Mouse (Mus musculus) kidney, embryonic 14.5 days (tissue): ENCODE measurements around the gene Rcor3. TPM values are rescaled to one million over a fixed set of nuclear protein-coding genes. Genes with fewer than 3 reads are reported as not detected.

ENCODE experiments used
- ATAC-seq: fragments of 200-750 bp; cut with Nextera tagmentation; 2 replicates; pipeline ENCODE4 v1.8.0; 2017; ENCODE audit warnings: moderate number of reproducible peaks, mild to moderate bottlenecking, moderate TSS enrichment, moderate library complexity; ENCODE audit not compliant: low FRiP score, low TSS enrichment
- H3K27ac ChIP-seq: fragments of 300-500 bp; sonication (generic); 2 replicates; pipeline ENCODE4 v1.5.1; 2014; ENCODE audit warnings: low read depth, mild to moderate bottlenecking, low read length, moderate library complexity, mixed read lengths
- H3K27me3 ChIP-seq: fragments of 300-500 bp; sonication (generic); 2 replicates; pipeline ENCODE4 v1.6.1; 2014; ENCODE audit warnings: mild to moderate bottlenecking, low read length; ENCODE audit not compliant: control insufficient read depth, insufficient read depth
- H3K36me3 ChIP-seq: fragments of 300-500 bp; sonication (generic); 2 replicates; pipeline ENCODE4 v1.6.1; 2014; ENCODE audit warnings: low read length, mixed read lengths; ENCODE audit not compliant: control insufficient read depth, insufficient read depth
- H3K4me1 ChIP-seq: fragments of 300-500 bp; sonication (generic); 2 replicates; pipeline ENCODE4 v1.6.1; 2014; ENCODE audit warnings: low read length, mixed read lengths; ENCODE audit not compliant: control insufficient read depth, insufficient read depth
- H3K4me2 ChIP-seq: fragments of 300-500 bp; sonication (generic); replicated peaks from 2 replicates; pipeline ENCODE4 v1.6.1; 2014; ENCODE audit warnings: low read depth, mild to moderate bottlenecking, low read length
- H3K4me3 ChIP-seq: fragments of 300-500 bp; sonication (generic); 2 replicates; pipeline ENCODE4 v1.5.1; 2014; ENCODE audit warnings: mild to moderate bottlenecking, low read length
- H3K9ac ChIP-seq: fragments of 300-500 bp; sonication (generic); 2 replicates; pipeline ENCODE4 v1.6.1; 2014; ENCODE audit warnings: low read depth, mild to moderate bottlenecking, low read length, moderate library complexity
- H3K9me3 ChIP-seq: fragments of 300-500 bp; sonication (generic); 2 replicates; pipeline ENCODE4 v1.6.1; 2016; ENCODE audit warnings: low read length; ENCODE audit not compliant: control insufficient read depth
- WGBS: fragments of 180-500 bp; shearing (Covaris S2); extraction: QIAGEN DNeasy Blood & Tissue Kit; methylation state at CpG from one replicate; pipeline ENCODE4 v1.1.7; 2014; 5-methylcytosine and 5-hydroxymethylcytosine counted together
- polyA plus RNA-seq: library from polyadenylated mRNA; unstranded; fragments of >200 nt; fragmentation: Nextera tagmentation; extraction: Ambion mirVana; gene quantifications from 2 replicates; pipeline ENCODE4 v1.2.1, GENCODE M21; 2014

Gene Rcor3
- polyA plus RNA-seq, 1 experiment from 2014 or later = 25.1 TPM

DNA sequence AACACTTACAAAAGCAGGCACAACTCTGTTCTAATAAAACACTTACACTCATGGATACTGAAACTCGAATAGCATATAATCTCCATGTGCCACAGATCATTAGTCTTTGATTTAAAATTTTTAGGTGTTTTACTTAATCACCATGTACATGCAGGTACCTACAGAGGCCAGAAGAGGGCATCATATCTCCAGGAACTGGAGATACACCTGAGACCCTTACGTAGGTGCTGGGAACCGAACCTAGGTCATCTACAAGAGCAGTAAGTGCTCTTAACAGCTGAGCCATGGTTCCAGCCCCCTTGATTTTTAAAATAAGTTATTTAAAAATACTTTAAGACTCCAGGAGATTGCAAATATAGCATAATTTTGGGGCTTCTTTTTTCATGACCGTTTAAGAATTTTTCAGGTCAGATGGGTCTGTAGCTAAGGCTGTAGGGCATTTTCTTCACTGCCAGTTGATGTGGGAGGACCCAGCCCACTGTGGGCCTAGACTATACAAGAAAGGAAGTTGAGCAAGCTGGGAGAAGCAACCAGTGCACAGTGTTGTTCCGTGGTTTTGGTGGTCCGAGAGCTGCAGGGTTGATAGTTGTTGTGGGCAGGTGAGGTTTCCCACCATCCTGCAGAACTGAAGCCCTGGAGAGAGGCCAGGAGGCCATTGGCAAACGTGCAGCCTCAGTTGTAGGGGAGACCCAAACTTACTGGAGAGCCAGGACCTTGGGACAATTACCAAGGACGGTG lies 74.5 kb downstream of the Rcor3 start:
- Histone ChIP-seq H3K4me1 (no peaks in the 10 kb centered on the region), H3K9ac (no peak overlapping the region), H3K27me3 (no peaks in the 10 kb centered on the region), H3K4me2 (no peak overlapping the region), H3K36me3 (peaks cover 29% of the 10 kb centered on the region; the same call in 1 of the 2 replicates), H3K9me3 (peaks cover 7% of the 10 kb centered on the region; the same call in 1 of the 2 replicates), H3K27ac (no peak overlapping the region; the same call in 1 of the 2 replicates), H3K4me3 (no peak overlapping the region)
- 96% methylated on average over 8 of the region's 8 CpGs for WGBS
- no peak for ATAC-seq

DNA sequence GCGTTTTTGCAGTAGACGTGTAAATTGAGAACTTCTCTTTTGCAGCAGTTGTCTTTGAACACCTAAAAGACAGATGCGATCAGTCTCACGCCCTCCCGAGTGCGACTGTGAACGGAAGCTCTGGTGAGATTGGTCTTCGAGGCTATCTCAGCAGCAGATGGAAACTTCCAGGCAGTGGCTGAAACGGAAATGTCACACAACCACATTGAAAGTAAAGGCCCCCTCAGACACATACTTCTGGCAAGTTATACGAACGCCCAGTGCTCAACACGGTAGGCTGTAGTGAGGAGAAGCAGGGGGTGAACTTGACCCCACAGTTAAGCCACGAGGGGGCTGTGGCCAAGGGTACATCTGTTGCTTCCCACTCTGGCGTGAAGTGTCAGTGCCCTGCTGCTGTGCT lies 75.2 kb downstream of the Rcor3 start:
- Histone ChIP-seq H3K4me1 (no peaks in the 10 kb centered on the region), H3K4me2 (no peak overlapping the region), H3K9me3 (peaks cover 7% of the 10 kb centered on the region; the same call in 1 of the 2 replicates), H3K9ac (no peak overlapping the region), H3K27ac (no peak overlapping the region; the same call in none of the 2 replicates), H3K36me3 (peaks cover 30% of the 10 kb centered on the region; the same call in 1 of the 2 replicates), H3K27me3 (no peaks in the 10 kb centered on the region), H3K4me3 (no peak overlapping the region)
- WGBS = 74% methylated on average over 14 of the region's 14 CpGs
- no peak for ATAC-seq

DNA sequence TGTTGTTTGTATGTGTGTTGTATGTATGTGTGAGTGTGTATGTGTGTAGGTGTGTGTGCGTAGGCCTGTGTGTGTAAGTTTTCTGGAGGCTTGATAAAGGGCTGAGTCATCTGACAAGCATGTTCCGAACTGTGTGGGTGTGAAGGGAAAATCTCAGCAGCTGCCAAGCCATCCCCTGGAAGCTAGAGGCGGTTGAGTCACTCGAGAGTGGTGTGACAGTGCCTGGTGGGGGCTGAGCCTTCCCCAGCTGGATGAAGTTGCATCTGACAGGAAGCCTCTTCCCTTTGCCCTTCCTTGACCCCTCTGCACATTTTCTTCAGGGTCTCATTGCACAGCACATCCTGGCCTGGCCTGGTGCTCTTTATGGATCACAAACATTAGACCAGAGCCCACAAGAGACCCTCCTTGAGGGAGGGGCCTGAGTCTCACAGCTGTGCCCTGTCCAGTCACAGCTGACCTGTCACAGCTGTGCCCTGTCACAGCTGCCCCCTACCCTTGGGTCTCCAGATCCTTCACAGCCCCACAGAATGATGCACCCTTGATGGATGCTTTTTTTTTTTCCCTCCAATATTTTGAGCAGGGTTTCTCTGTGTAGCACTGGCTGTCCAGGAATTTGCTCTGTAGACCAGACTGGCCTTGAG lies 76.1 kb downstream of the Rcor3 start:
- Histone ChIP-seq H3K27ac (no peak overlapping the region; the same call in 1 of the 2 replicates), H3K4me2 (no peak overlapping the region), H3K9ac (no peak overlapping the region), H3K4me1 (no peaks in the 10 kb centered on the region), H3K36me3 (peaks cover 29% of the 10 kb centered on the region; the same call in 1 of the 2 replicates), H3K27me3 (no peaks in the 10 kb centered on the region), H3K4me3 (no peak overlapping the region), H3K9me3 (peaks cover 7% of the 10 kb centered on the region; the same call in 1 of the 2 replicates)
- ATAC-seq = peak; percentile 94
- 21% methylated on average over 4 of the region's 4 CpGs for WGBS

DNA sequence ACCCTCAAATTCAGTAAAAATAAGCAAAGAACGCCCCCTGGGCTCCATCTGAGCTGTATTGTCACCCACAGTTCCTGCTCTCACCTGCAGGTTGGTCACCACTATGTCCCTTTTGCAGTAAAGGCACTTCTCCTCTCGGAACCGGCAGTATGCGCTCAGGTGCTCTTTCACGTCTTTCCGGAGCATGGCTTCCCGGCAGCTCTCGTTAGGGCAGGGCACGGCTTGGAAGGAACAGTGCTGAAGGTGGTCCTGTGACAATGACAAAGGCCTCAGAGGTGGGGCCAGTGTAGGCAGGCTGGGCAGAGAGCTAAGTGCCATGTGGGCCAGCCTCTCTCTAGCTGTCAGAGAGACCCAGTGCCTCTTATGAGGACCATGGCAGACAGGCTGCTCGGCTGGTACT lies 79.0 kb downstream of the Rcor3 start:
- no peak overlapping the region for H3K9ac ChIP-seq
- no peak for ATAC-seq
- peaks cover 16% of the 10 kb centered on the region; the same call in 1 of the 2 replicates for H3K36me3 ChIP-seq

DNA sequence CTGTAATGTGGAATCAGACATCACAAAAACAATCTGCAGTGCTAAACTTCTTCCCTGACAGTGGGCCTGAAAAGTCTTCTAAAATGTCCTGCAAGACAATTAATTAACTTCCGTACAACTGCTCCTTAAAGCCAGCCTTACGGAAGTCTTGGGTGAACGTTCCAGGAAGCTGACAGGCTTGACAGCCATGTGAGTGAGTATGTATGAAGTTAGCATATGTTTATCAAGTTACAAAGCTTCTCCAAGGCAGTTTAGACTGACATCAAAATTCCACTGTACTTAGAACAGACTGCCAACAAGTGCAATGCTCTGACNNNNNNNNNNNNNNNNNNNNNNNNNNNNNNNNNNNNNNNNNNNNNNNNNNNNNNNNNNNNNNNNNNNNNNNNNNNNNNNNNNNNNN lies 84.1 kb downstream of the Rcor3 start:
- Histone ChIP-seq H3K9ac (no peak overlapping the region), H3K4me1 (no peaks in the 10 kb centered on the region), H3K9me3 (no peaks in the 10 kb centered on the region), H3K4me3 (no peak overlapping the region), H3K4me2 (no peak overlapping the region), H3K27ac (no peak overlapping the region), H3K27me3 (no peaks in the 10 kb centered on the region), H3K36me3 (peaks cover 11% of the 10 kb centered on the region; the same call in 1 of the 2 replicates)
- WGBS = 37% methylated on average over 3 of the region's 3 CpGs
- ATAC-seq = no peak

More for the DNA sequence above, 79.0 kb downstream of the Rcor3 start:
- H3K4me1 ChIP-seq = no peaks in the 10 kb centered on the region
- H3K9me3 ChIP-seq = peaks cover 7% of the 10 kb centered on the region; the same call in 1 of the 2 replicates
- no peak overlapping the region for H3K4me2 ChIP-seq
- H3K4me3 ChIP-seq = no peak overlapping the region
- WGBS = 87% methylated on average over 10 of the region's 10 CpGs
- no peaks in the 10 kb centered on the region for H3K27me3 ChIP-seq
- no peak overlapping the region for H3K27ac ChIP-seq

DNA sequence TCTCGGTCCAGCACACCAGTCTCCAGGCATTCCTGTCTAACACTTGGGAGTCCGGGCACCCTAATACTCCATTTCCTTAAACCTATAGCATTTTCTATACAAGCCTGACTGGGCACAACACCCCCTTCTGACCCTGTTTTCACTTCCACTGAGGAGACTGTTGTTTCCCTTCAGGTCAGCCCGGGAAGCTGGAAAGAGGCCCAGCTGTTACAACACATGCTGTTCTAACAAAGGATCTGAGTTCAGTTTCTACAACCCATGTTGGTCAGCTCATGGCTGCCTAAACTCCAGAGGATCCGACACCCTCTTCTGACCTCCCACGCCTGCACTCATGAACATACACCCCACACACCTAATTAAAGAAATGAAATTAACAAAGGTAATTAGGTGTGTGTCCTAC lies 84.9 kb downstream of the Rcor3 start:
- Histone ChIP-seq H3K9ac (no peak overlapping the region), H3K9me3 (no peaks in the 10 kb centered on the region), H3K36me3 (peaks cover 6% of the 10 kb centered on the region; the same call in 1 of the 2 replicates), H3K4me1 (no peaks in the 10 kb centered on the region), H3K27ac (no peak overlapping the region), H3K4me2 (no peak overlapping the region), H3K4me3 (no peak overlapping the region), H3K27me3 (no peaks in the 10 kb centered on the region)
- WGBS = 76% methylated on average over 5 of the region's 5 CpGs
- no peak for ATAC-seq

DNA sequence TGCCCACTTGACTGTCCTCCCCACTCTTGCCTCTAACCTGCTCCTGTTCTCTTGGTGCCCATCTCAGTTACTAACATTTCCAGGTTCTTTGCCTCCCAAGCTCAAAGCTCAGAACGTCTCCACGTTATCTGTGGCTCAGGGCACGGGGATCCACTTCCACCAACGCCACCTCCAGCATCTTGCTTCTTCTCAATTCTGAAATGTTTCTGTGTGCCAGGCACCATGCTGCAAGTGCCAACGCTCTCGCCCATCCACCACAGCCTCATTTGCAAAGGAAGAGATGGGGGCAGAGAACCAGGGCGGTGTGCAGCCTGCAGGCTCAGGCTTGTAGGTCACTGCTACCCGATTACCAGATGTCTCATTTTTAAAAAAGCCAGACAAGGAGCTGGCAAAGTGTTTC lies 85.4 kb downstream of the Rcor3 start:
- H3K9ac ChIP-seq = no peak overlapping the region
- WGBS = 94% methylated on average over 8 of the region's 8 CpGs
- no peaks in the 10 kb centered on the region for H3K4me1 ChIP-seq
- H3K9me3 ChIP-seq = no peaks in the 10 kb centered on the region
- no peaks in the 10 kb centered on the region for H3K27me3 ChIP-seq
- ATAC-seq = no peak
- peaks cover 6% of the 10 kb centered on the region; the same call in 1 of the 2 replicates for H3K36me3 ChIP-seq
- H3K4me2 ChIP-seq = no peak overlapping the region
- no peak overlapping the region for H3K4me3 ChIP-seq
- no peak overlapping the region for H3K27ac ChIP-seq
